Mouse (Mus musculus) cortical plate, adult 2 months (tissue): ENCODE measurements around the gene 5330417C22Rik.

ENCODE experiments used
- CTCF ChIP-seq: fragments of 200-500 bp; IDR thresholded peaks from 2 replicates; pipeline ENCODE4 v1.5.1; 2011; ENCODE audit warnings: mild to moderate bottlenecking, control low read depth, low read length; ENCODE audit not compliant: insufficient read depth; ENCODE audit errors: extremely low read depth
- POLR2A ChIP-seq: fragments of 200-500 bp; IDR thresholded peaks from 2 replicates; pipeline ENCODE4 v1.6.1; 2011; ENCODE audit warnings: mild to moderate bottlenecking, low read length, control low read depth; ENCODE audit not compliant: insufficient read depth; ENCODE audit errors: extremely low read depth

GRCm38 (mm10) chr3:108458380-108458779 lies 78.0 kb downstream of the 5330417C22Rik start:
- no peak for TF ChIP-seq POLR2A
- no peak for TF ChIP-seq CTCF
